Mouse (Mus musculus) embryonic stem cell, embryonic (primary cell): ENCODE measurements around the gene Fgfr2.

ENCODE experiments used
- CTCF ChIA-PET, 4 experiments: fragments of 300-600 bp in 2 of 4; fragments of 350-600 bp in 2 of 4; sonication (Branson Sonifier 250); formaldehyde crosslinking; loops; one replicate each; lab custom pipeline; 2022; ENCODE audit warnings: inconsistent platforms in 2 of 4; lab: Charles Lee
- POLR2A ChIA-PET, 4 experiments: fragments of 300-600 bp in 2 of 4; fragments of 350-600 bp in 2 of 4; sonication (Branson Sonifier 250); formaldehyde crosslinking; loops; one replicate each; lab custom pipeline; 2022; ENCODE audit warnings: antibody characterized with exemption in 4 of 4, inconsistent platforms in 1 of 4; lab: Charles Lee

The Fgfr2 gene

GRCm38 (mm10) chr7:130368036-130368826 is 2754.9 kb downstream of the Fgfr2 start:
- CTCF ChIA-PET = interaction anchor here in 2 of 4 experiments (0.6 to 1.5 kb wide), 6 partner anchors 9 to 1482 kb away, joined by 3 to 9 read pairs (median 3); no protein-coding TSS in a partner anchor

GRCm38 (mm10) chr7:130367222-130368035 is 2755.7 kb downstream of the Fgfr2 start:
- POLR2A ChIA-PET = interaction anchor here in 1 of 4 experiments (0.6 kb wide), 1 partner anchor 134 kb away, joined by 4 read pairs; no protein-coding TSS in a partner anchor

More at GRCm38 (mm10) chr7:130368036-130368826, 2754.9 kb downstream of the Fgfr2 start:
- POLR2A ChIA-PET = interaction anchor here in 3 of 4 experiments (0.5 to 0.8 kb wide), 4 partner anchors 18 to 877 kb away, joined by 3 to 4 read pairs (median 3); no protein-coding TSS in a partner anchor

GRCm38 (mm10) chr7:130365711-130366110 is 2757.4 kb downstream of the Fgfr2 start:
- ChIA-PET POLR2A (interaction anchor here in 1 of 4 experiments (0.5 kb wide), 1 partner anchor 655 kb away, joined by 3 read pairs; no protein-coding TSS in a partner anchor), CTCF (no interaction called here)

More at GRCm38 (mm10) chr7:130367222-130368035, 2755.7 kb downstream of the Fgfr2 start:
- CTCF ChIA-PET = interaction anchor here in 1 of 4 experiments (0.6 kb wide), 1 partner anchor 1481 kb away, joined by 9 read pairs; no protein-coding TSS in a partner anchor

GRCm38 (mm10) chr7:130340412-130341152 is 2782.6 kb downstream of the Fgfr2 start:
- CTCF ChIA-PET = no interaction called here
- POLR2A ChIA-PET = no interaction called here

GRCm38 (mm10) chr7:130337601-130338000 is 2785.5 kb downstream of the Fgfr2 start:
- ChIA-PET CTCF (no interaction called here), POLR2A (interaction anchor here in 1 of 4 experiments (0.7 kb wide), 1 partner anchor 245 kb away, joined by 10 read pairs; no protein-coding TSS in a partner anchor)

- ChIA-PET POLR2A (interaction anchor here in 1 of 4 experiments (1.1 kb wide), 1 partner anchor 35 kb away, joined by 3 read pairs; no protein-coding TSS in a partner anchor), CTCF (no interaction called here)
These were observed 2787.6 kb downstream of the Fgfr2 start for GRCm38 (mm10) chr7:130335440-130336051.

- ChIA-PET POLR2A (interaction anchor here in 1 of 4 experiments (1.2 kb wide), 1 partner anchor 142 kb away, joined by 3 read pairs; no protein-coding TSS in a partner anchor), CTCF (interaction anchor here in 1 of 4 experiments (0.7 kb wide), 1 partner anchor 424 kb away, joined by 4 read pairs; no protein-coding TSS in a partner anchor)
These were observed 2790.5 kb downstream of the Fgfr2 start for GRCm38 (mm10) chr7:130332515-130333220.

GRCm38 (mm10) chr7:130327603-130328365 is 2795.4 kb downstream of the Fgfr2 start:
- ChIA-PET CTCF (no interaction called here), POLR2A (no interaction called here)

GRCm38 (mm10) chr7:130325983-130326433 is 2797.1 kb downstream of the Fgfr2 start:
- CTCF ChIA-PET = no interaction called here
- POLR2A ChIA-PET = no interaction called here

- ChIA-PET POLR2A (interaction anchor here in 3 of 4 experiments (0.6 to 0.9 kb wide), 6 partner anchors 10 to 321 kb away, joined by 3 to 7 read pairs (median 4); no protein-coding TSS in a partner anchor), CTCF (interaction anchor here in 3 of 4 experiments (0.6 to 0.7 kb wide), 5 partner anchors 9 to 208 kb away, joined by 3 to 4 read pairs (median 3); no protein-coding TSS in a partner anchor)
These were observed 2798.3 kb downstream of the Fgfr2 start for GRCm38 (mm10) chr7:130324716-130325401.

- ChIA-PET CTCF (no interaction called here), POLR2A (no interaction called here)
These were observed 2799.4 kb downstream of the Fgfr2 start for GRCm38 (mm10) chr7:130323766-130324165.

GRCm38 (mm10) chr7:130319799-130320556 is 2803.2 kb downstream of the Fgfr2 start:
- ChIA-PET POLR2A (interaction anchor here in 3 of 4 experiments (0.7 to 1.3 kb wide), 4 partner anchors 19 to 401 kb away, joined by 3 to 4 read pairs (median 3); no protein-coding TSS in a partner anchor), CTCF (interaction anchor here in 2 of 4 experiments (0.6 kb wide), 2 partner anchors 10 to 665 kb away, joined by 3 read pairs; no protein-coding TSS in a partner anchor)

- ChIA-PET CTCF (no interaction called here), POLR2A (no interaction called here)
These were observed 2806.9 kb downstream of the Fgfr2 start for GRCm38 (mm10) chr7:130316294-130316693.

GRCm38 (mm10) chr7:130315221-130315620 is 2807.9 kb downstream of the Fgfr2 start:
- POLR2A ChIA-PET = interaction anchor here in 1 of 4 experiments (0.7 kb wide), 1 partner anchor 10 kb away, joined by 7 read pairs; no protein-coding TSS in a partner anchor
- CTCF ChIA-PET = no interaction called here

GRCm38 (mm10) chr7:130314658-130315057 is 2808.5 kb downstream of the Fgfr2 start:
- POLR2A ChIA-PET = interaction anchor here in 1 of 4 experiments (0.7 kb wide), 1 partner anchor 11 kb away, joined by 7 read pairs; no protein-coding TSS in a partner anchor
- CTCF ChIA-PET = no interaction called here
